Mouse (Mus musculus): ENCODE measurements at regions not wholly inside any gene's neighbourhood (a gene's known extent, or its start where the extent isn't known, plus 50 kb on each side); places are given as distances from the start of the nearest gene placed in this dataset.

- TF ChIP-seq GATA1 (IDR thresholded peaks at IDR 0.05; ENCODE audit: borderline replicate concordance, low read length) (no peak), FLI1 (IDR thresholded peaks at IDR 0.05; ENCODE audit: low read length) (no peak)
These were observed 599.4 kb upstream of the Auts2 start for GRCm38 (mm10) chr5:133142401-133143115.

Measured in megakaryocyte, embryonic 14.5 days (primary cell).